Mouse (Mus musculus) ZHBTc4 (cell line): ENCODE results near the gene Ypel3.
"Not testable (repeated sequence)": the region's sequence is repeated elsewhere in the genome, so short reads cannot be mapped to it uniquely, and the experiment has no call there.

Source experiments
- DNase-seq: peaks from one replicate; pipeline ENCODE4 v3.0.0-alpha.2; 2011; ENCODE audit warnings: low read depth, low spot score

The Ypel3 gene

DNA sequence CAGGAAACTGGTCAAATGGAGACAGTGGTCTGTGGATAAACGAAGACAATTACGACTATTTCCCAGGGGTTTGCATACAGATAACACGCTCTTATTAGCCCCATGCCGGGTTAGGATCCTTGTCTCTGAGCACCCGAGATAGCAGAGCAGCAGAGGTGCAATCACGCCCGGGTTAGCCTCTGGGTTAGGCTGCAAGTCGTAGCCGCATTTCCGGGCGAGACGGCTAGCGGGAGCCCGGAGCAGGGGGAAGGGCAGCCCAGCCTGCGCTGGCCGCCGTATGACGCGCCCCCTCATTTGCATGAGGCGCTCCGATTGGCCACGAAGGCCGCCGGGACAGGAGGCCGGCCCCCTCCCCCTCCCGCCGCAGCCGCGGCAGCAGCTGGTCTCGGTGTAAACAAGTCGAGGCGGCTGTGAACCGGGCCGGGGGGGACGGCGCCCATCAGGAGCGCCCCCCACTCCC, at the start of gene Ypel3:
Gene Ypel3, plus strand, starts transcription at position 358 of the 460 bp plus-strand sequence.
- DNase-seq: peak; percentile 94

DNA sequence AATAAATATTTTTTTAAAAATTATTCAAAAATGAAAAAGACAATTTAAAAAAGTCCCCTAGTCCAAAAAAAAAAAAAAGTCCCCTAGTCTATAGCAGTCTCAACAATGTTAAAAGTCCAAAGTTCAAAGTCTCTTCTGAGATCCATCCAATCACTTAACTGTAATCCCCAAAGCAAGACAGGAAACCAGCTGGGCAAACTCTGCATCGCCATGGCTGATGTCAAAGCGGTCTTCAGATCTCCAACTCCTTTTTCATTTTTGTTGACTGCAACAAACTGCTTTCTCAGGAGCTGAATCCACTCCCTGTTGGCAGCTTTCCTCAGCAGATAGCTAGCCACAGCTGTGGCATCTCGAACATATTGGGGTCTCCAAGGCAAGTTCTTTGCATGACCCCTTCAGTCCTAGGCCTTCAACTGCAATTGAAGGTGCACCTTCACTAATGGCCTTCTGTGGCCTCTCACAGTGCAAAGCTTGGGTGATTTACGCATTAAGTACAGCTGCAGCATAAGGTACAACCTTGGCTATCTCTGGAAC, 46.4 kb upstream of the Ypel3 start:
- DNase-seq: not testable (repeated sequence)

DNA sequence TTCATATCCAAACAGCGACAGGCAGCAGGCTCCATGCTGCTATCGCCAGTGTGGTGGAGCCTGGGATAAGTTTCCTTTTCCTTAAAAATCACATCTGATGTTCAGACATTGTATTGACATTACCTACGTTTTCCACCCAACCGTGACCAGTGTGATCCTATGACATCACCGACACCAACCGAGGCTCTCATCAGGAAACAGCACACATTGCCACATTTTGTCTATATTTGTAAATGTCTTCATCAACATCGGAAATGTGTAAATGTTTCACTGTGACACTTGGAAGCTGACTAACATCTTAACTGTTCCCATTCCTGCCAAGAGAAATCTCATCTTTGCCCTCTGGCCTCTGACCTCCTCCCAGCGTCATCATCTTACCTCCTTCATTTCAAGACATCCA, 40.6 kb upstream of the Ypel3 start:
- no peak for DNase-seq

DNA sequence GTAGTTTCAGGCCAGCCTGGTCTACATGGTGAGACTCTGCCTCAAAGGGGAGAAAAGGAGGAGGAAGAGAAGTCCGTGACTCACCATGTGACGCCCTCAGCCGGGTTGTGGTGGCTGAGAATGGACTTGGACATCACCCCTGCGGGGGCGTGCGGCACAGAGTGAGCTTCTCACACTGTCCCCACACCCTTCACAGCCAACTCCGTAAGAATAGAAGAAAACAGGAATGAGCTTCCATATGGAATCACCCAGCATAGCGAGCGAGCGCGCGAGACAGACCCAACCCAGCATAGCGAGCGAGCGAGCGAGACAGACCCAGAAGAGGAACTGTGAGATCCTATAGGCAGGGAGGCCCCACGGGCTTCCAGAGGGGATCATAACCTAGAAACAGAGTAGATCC, 37.2 kb upstream of the Ypel3 start:
- DNase-seq: no peak

DNA sequence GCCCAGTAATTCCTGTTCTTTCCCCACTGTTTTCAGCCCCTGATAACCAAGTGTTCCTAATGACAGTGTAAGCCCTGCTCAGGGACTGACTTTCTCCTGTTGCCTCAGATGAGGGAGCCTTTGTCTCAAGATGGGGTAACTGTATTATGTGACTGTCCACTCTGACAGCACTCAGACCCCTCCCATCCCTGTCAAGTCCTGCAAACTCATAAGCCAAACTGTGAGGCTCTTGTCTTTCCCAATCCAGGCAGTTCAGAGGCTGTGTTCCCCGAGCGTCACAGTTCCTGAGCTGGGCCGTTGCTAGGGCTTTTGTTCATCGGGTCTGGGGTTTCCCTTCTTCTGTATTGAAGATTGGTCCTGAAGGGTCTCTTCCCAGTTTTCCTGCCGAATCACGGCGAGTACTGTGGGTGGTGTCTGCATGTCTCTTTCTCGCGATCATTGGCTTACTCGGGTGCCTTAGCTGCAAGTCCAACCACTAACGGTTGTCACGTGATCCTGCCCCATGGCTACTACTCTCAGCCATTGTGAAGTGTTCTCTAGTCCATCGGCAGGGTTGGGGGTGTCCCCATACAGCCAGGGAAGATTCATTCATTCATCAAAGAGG, 36.5 kb upstream of the Ypel3 start:
- DNase-seq: peak; percentile 43

DNA sequence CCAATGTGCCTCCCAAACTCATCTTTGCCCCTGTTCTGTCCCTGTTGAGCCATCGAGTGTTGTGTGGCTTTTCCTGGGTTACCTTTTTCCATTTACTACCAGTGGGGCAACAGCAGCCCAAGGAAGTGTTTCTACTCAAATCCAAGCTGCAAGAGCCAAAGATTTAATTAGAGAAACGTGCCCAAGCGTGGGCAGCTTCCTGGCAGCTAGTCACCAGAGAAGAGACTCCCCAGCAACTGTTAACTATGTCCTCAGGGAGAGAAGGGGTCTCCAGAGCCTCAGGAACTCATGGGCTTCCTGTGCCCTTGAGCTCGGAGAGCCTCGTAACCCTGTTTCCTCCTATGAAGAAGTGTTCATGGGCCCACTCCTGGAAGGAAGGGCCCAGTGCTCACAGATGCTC, 35.8 kb upstream of the Ypel3 start:
- DNase-seq: no peak

DNA sequence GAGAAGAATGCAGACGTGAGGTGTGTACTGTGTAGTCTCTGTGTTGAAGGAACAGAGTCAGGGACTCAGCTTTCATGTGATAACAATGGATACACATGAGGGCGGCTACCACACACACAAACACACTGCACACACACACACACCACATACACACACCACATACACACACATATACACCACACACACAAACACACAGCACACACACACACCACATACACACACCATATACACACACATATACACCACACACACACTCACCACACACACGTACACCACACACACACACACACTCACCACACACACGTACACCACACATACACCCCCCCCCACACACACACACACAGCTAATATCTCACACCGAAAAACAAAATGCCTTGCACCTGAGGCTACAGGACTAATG, 35.3 kb upstream of the Ypel3 start:
- DNase-seq: no peak

DNA sequence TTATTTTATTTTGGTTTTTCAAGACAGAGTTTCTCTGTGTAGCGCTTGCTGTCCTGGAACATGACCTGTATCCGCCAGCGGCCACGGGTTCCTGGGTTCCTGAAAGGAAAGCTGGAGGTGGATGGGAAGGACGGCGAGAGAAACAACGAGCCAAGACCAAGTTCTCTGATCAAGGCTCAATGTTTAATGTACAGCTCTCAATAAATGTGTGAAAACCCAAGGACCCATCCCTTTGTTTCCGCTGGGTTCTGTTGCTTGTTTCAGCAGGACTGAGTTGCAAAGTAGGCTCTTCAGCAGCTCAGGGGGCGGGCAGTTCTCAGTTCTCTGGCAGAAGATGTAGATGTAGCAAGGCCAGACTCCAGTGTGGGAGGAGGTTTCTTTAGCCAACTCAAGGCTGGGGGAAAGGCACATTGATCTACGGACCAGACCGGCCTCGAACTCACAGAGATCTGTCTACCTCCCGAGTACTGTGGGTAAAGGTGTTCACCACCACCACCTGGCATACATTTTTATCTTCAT, 34.7 kb upstream of the Ypel3 start:
- DNase-seq: peak; percentile 52

DNA sequence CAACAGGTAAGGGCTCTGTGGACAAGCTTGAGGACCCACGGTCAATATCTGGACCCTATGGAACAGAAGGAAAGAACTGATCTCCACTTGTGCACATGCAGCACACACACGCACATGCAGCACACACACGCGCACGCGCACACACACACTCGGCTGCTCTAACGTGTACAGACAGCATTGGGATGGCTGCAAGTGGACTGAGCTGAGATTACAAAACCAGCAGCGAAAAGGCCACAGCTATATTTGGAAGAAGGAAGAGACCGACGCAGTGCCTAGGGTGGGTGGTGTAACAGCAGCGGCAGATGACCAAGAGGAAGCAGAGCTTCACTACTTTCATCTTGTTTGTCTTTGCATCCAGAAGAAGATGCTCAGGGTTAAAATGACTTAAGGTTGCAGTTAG, 30.7 kb upstream of the Ypel3 start:
- DNase-seq: no peak

DNA sequence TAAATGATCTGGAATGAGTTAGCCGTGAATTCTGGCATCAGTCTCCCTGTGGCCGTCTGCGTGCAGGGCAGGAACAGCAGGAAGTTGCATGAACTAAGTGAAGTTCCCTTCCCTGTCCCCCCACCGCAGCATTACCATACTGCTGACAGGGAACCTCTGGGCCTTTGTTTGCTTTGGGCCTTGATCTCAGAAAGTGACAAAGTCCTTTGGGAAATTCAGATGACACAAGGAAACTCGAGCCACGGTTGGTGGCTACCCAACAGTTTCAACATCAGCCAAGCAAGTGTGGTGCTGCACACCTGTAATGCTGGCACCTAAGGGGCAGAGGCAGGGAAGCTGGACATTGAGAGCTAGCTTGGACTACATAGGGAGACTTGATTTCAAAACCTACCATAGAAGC, 30.0 kb upstream of the Ypel3 start:
- peak; percentile 31 for DNase-seq

DNA sequence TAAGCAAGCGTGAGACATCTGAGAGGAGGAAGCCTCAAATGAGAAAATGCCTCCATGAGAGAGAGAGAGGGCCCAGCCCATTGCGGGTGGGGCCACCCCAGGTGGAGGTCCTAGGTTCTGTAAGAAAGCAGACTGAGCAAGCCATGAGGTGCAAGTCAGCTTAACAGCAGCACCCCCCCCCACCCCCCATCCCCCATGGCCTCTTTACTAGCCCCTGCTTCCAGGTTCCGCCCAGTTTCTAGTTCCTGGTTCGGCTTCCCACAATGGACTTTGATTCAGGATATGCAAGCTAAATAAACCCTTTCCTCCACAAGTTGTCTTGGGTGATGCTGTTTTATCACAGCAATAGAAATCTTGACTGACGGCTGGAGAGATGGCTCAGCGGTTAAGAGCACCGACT, 27.9 kb upstream of the Ypel3 start:
- DNase-seq: no peak

DNA sequence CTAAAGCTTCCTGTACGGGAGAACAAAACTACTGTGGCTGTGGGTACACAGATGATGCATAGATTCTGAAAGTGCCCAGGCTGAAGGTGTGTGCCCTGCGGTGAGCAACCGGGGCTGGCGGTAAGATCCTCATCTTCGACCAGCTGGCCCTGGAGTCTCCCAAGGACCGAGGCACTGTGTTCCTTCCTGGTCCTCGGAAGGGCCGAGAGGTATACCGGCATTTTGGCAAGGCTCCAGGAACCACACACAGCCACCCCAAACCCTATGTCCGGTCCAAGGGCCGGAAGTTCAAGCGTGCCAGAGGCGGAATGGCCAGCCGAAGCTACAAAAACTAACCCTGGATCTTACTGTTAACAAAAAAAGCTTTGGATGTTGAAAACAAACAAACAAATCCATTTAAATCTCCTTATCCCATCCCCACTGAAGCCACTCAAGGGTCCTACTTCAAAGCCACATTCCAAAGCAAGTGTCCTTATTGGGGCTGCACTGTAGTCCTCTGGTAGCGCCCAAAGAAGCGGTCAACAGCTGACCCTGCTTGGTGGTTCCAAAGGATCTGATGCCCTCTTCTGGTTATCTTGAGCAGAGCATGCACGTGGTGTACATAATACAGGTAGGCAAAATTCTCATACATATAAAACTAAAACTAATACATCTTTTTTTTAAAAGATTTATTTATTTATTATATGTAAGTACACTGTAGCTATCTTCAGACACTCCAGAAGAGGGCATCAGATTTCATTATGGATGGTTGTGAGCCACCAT, 27.0 kb upstream of the Ypel3 start:
- no peak for DNase-seq

DNA sequence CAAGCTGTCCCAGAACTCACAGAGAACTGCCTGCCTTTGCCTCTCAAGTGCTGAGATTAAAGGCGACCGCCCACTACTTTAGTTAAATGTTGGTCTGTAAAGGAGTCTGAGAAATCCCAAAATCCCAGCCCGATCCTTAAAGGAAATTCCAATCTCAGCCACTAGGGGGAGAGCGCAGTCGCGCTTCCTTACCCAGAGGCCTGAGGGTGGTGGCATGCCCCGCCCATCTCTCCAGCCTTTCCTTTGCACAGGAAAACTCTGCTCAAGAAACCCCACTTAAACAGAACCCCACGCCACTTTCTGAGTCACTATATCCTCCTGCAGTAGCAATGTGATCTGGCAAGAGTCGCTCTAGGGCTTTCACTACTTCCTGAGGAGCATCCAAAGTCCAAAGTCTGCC, 21.9 kb upstream of the Ypel3 start:
- DNase-seq: peak; percentile 94

DNA sequence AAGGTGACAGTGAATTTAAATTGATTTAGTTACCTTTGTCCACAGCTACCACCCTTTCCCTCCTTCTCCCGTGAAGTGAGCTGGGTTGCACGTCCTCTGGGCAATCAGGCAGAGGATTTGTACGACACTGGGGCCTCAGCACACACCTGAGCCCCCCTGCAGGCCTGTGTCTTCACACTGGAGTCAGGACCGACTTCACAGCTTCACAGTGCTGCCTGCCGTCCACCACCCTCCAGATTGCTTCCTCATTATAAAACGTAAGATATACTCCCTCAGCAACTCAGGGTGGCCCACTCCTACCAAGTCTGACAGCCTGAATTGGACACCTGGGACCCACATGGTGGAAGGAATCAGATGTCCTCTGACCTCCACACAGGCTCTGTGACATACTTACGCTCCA, 18.2 kb upstream of the Ypel3 start:
- no peak for DNase-seq

DNA sequence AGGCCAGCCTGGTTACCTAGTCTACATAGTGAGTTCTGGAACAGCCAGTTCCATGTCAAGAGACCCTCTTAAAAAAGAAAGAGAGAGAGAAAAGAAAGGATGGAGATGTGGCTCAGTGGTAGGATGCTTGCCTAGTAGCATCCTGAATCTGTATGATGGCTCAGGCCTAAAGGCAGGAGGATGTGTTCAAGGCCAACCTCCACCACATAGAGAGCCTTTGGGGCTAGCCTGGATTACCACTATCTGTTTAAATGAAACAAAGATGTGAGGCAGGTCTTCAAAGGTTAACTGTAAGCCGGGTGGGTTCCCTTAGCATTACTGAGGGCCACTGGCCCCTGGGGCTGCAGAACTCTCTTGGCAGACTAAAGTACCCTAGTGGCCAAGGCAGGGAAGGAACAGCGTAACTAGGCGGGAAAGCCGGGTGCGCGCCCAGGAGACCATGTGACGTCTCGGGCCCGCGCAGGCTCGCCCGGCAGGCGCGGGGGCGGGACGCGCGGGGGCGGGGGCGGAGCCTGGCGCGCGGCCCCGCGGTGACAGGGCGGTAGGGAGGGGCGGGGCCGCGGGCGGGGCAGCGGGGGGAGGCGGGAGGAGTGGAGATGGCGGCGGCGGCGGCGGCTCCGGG, 17.6 kb upstream of the Ypel3 start, which contains the start of gene Mapk3:
Gene Mapk3, plus strand, starts transcription at position 552 of the 622 bp plus-strand sequence.
- DNase-seq: peak; percentile 96

DNA sequence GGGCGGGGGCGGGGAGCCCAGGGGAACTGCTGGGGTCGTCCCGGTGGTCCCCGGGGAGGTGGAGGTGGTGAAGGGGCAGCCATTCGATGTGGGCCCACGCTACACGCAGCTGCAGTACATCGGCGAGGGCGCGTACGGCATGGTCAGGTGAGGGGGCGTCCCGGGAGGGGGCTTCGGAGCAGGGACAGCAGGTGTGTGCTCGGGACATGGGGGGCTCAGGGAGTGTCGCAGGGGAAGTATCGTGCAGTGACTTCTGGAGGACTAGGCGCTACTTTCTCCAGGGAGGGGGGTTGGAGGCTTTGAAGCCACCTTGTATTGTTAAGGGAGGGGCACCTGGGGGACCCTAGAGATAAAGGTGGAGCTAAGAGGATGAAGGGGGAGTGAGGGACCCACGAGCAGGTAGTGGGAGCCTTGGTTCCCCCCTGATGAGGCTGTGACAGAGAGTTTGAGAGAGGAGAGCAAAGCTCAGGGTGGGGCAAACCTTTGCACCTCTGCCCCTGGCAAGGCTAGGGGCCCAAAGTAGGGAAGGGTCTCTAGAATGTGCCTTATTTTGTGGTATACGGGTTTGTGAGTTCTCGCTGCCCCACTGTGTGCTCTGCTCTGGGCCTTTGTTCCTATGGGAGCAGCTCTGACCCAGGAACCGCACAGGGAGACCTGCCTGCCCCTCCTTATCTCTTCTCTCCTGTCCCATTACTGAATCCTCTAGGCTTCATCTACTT, 16.9 kb upstream of the Ypel3 start:
- no peak for DNase-seq

DNA sequence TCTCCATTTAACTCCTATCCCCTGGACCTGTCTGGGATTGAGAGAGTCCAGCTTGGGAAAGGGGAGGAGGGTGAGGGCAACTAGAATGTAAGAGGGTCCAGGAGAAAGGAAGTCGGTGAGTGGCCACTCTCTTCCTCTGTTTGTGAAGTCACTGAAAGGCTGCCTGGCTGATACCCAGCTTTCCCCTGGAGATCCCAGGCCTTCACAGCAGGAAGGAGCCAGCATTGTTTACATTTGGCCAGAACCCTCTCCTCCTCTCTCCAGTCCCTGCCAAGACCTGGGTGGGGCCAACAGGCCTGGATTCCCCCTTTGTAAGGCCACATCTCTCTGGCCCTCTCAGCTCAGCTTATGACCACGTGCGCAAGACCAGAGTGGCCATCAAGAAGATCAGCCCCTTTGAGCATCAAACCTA, 16.4 kb upstream of the Ypel3 start:
- DNase-seq: peak; percentile 57

DNA sequence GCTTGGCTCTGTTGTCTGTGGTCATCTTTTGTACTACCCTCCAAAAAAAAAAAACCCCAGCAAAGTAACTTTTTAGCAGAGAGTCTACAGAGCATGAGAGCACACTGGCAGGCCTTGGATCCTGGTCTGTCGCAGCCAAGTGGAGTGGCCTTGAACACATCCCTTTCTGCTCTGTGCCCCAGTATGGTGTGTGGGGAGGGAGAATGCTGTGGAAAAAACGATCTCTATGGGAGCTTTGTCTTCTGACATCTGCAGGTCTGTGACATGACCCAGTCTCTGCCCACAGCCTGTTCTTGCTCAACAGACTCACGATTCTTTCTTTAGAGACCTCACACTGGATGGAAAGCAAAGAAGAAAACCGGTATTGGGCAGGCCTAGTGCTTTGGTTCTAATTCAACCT, 15.8 kb upstream of the Ypel3 start:
- DNase-seq: no peak

DNA sequence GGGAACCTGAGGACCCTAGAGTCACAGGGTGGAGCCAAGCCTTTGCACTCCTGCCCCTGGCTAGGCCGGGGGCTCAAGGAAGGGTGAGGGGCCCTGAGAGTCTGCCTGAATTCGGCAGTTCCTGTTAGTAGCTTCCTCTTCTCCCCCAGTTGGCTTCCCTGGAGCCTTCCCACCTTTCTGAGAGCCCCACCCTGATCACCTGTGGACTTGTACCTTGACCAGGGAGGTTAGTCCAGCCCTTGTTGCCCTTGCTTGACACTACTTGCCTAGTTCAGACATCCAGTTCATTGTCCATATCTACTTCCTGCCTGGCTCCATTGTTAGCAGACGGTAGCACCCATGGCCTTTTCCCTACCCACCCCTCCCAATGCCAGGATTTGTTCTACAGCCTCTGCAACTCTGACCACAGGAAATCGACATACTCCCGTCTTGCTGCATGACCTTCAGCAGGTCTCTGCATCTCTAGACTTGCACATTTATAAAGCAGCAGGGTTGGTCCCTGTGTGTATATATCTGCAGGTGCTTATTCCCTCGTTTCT, 15.2 kb upstream of the Ypel3 start:
- DNase-seq: no peak

DNA sequence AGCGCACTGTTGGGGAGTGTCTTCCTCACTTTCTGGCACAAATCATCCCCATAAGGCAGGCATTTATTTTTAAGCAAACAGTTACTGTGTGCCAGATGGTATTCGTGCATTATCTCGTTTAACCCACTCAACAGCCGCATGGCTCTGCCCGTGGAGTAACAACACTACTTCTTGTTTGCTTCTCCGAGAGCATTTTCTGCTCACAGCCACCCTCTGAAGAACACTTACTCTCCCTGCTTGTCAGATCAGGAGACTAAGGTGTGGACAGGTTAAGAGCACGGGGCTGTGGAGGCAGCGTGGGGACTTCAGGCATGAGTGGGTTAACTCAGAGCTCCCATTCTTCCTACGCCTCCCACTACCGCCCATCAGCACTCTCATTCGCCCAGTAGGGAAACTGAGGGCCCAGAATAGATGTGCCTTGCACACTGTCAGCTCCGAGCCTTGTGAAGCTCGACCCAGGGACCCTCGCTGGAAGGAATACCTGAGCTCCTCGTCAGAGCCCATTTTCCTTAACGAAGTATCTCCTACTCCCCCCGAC, 14.2 kb upstream of the Ypel3 start:
- DNase-seq: no peak

DNA sequence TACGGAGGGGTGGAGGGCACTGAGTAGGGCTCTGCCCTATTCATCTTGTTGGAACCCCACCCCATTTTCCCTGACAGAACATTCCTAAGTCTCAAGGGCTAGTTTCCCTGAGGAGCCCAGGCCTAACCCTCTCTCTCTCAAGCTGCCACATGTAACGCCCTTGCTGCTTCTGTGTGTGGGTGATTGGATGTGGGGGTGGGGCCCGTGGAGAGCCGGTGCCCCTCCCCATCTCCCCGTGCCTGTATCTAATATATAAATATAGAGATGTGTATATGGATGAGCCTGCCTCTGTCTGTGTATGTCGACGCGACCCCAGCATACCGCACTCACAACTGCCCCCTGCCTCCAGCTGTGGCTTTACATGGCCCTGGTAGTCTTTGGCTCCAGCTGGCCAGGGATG, 11.2 kb upstream of the Ypel3 start:
- DNase-seq: no peak
